Mouse (Mus musculus) brain, embryonic 14.5 days (tissue): ENCODE data around the gene Capn8.

Experiments used
- CTCF ChIP-seq: fragments of 200-500 bp; IDR thresholded peaks from 2 replicates; pipeline ENCODE4 v1.5.1; 2012; ENCODE audit warnings: inconsistent platforms, mild to moderate bottlenecking, moderate library complexity, borderline replicate concordance; ENCODE audit not compliant: insufficient read depth, insufficient read length; ENCODE audit errors: extremely low read depth
- POLR2A ChIP-seq: fragments of 200-500 bp; IDR thresholded peaks from 2 replicates; pipeline ENCODE4 v1.6.1; 2012; ENCODE audit warnings: mild to moderate bottlenecking, inconsistent platforms, borderline replicate concordance; ENCODE audit not compliant: poor library complexity, insufficient read depth, insufficient read length, severe bottlenecking; ENCODE audit errors: extremely low read depth

DNA sequence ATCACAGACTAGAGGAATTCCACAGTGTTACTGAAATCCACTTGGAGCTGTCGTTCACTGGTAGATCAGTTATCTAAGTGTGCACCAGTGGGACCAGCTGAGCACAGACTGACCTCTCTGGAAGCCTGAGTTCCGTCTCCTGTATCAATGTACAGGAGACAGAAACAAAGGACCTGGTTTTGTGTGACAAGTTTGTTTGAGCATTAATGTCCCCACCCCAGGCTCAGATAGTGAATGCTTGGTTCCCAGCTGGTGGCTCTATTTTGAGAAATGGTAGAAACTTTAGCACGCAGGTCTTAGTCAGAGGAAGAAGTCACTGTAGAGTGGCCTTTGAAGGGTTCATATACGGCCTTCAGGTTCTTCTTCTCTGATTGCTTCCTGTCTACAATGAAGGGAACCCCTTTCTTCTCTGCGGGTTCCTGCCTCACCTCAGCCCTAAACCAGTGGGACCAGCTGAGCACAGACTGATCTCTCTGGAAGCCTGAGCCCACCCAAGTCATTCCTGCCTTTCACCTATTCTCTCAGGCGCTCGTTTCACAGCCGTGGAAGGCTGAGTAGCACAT is 43.8 kb upstream of the Capn8 start:
- TF ChIP-seq CTCF (no peak), POLR2A (no peak)
